Mouse (Mus musculus) CD4-positive, CD25-positive, alpha-beta regulatory T cell (primary cell): ENCODE results near the gene Cyp2a5. TPM values are rescaled to one million over a fixed set of nuclear protein-coding genes. Genes with fewer than 3 reads are reported as not detected.

Source experiments
- polyA plus RNA-seq: library from polyadenylated mRNA; unstranded; fragments of 100-300 nt; shearing (Covaris generic); gene quantifications from one replicate; pipeline ENCODE4 v1.2.1, GENCODE M21; 2017

The Cyp2a5 gene
- polyA plus RNA-seq = not detected

DNA sequence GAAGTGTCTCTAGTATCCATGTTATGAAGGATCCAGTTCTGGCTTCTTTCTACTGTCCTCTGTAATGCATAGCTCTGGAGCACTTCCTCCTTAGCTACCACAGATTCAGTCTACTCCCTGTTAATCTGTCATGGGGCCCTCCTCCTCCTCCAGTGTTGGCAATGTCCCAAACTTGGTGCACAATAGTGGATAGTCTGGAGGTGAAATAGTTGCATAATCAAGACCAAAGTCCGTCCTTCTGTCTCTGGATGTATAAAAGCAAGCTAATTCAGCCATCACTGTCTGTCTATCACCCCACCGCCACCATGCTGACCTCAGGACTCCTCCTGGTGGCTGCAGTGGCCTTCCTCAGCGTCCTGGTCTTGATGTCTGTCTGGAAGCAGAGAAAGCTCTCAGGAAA is at the start of gene Cyp2a5:
TSS of gene Cyp2a5 (plus strand) at position 247 of the 400 bp plus-strand sequence.

DNA sequence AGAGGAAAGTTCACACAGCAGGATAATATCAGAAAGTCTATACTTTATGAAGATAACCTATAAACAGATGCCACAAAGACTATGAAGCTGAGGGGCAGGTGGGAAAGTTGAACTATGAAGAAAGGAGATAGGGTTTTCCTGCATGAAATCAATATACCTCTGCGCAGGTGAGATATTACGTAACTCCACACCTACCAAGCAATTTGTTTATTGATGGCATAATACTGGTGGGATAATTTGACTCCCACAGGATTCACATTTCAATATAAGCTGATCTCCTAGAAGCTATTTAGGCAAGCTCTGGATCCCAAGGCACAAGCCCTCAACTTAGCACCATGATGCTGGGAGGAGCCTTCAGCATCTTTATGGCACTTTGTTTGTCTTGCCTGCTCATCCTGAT is 26.5 kb upstream of the Cyp2a5 start, which contains the start of gene Cyp2g1:
TSS of gene Cyp2g1 (plus strand) at position 301 of the 400 bp plus-strand sequence.

Other genes with a start within 250 kb of the Cyp2a5 start
- 0.07 TPM for gene Vmn1r185, start 216.8 kb upstream of the Cyp2a5 start, polyA plus RNA-seq
- gene Cyp2b23, start 148.9 kb upstream of the Cyp2a5 start, polyA plus RNA-seq = not detected
- gene Cyp2b19, start 78.2 kb upstream of the Cyp2a5 start, polyA plus RNA-seq = not detected
- gene Cyp2g1, start 26.4 kb upstream of the Cyp2a5 start, polyA plus RNA-seq = not detected
- gene Cyp2a22, start 104.1 kb downstream of the Cyp2a5 start, polyA plus RNA-seq = not detected
- not detected for gene Cyp2a12, start 193.8 kb downstream of the Cyp2a5 start, polyA plus RNA-seq